Mouse (Mus musculus) testis, adult 2 months (tissue): Measurements from ENCODE around the gene Pdgfra.

Experiments used
- CTCF ChIP-seq: fragments of 200-500 bp; IDR thresholded peaks from 2 replicates; pipeline ENCODE4 v1.5.1; 2012; ENCODE audit warnings: low read depth, mild to moderate bottlenecking, inconsistent platforms, low read length, moderate library complexity; ENCODE audit not compliant: control insufficient read depth, insufficient read depth, insufficient replicate concordance
- POLR2A ChIP-seq: fragments of 200-500 bp; IDR thresholded peaks from 2 replicates; pipeline ENCODE4 v1.6.1; 2012; ENCODE audit warnings: low read depth, mild to moderate bottlenecking, inconsistent platforms, low read length, moderate library complexity; ENCODE audit not compliant: control insufficient read depth

DNA sequence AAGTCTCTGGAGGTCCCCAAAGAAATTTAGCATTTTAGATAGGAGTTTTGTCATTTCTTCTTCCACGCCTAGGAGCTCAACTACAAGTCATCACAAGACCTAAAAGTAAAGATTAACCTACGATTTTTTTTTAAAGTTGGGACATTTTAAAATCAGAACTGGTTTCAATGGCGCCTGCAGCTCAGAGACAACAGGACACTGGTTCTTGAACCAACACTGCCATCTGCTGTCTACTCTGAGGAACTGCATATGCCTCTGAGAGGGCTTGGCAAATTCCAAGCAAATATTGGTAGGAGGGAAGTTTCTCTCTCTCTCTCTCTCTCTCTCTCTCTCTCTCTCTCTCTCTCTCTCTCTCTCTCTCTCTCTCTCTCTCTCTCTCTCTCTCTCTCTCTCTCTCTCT, 4.9 kb downstream of the Pdgfra start:
- TF ChIP-seq POLR2A (no peak), CTCF (peak; percentile 38; the same call in 1 of the 2 replicates)
